In the genomic region with DNA sequence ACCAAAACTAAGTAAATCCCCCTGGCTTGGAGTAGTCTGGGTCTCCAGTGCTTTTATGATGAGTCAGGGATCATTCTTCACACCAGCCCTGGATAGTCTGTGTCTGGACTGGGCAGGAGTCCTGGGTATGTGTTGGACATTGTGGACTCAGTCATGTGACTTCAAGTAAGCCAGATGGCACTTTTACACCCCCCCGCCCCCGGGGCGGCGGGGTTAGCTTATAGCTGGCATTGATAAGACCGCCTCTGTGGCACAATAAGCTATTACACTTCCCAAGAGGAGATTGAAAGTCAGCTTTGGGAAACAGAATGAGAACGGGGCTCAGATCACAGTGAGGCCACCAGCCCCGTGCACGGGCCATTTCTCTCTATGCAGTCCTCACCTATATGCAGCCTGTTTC, we compare ENCODE assay signal across 24 mouse cellular contexts. TPM values are rescaled to one million over a fixed set of nuclear protein-coding genes. Genes with fewer than 3 reads are reported as not detected.
DNase-seq lines count a peak whose midpoint lies in the region; ATAC-seq and TF ChIP-seq lines count a peak whose summit lies in the region.
"Not testable (repeated sequence)": the region's sequence is repeated elsewhere in the genome, so short reads cannot be mapped to it uniquely, and the experiment has no call there.
"Had no signal": no experiment of that assay in that cellular context is flagged by ENCODE, and none has a peak within 500 bp of the region (broad histone marks: within the 10 kb centered on the region; RNA-seq: fewer than 3 reads in every experiment).

No protein-coding gene starts in this region.

- H3K9ac ChIP-seq in hindbrain, postnatal 0 days (replicated peaks; ENCODE audit: low read length); midbrain, embryonic 14.5 days (replicated peaks; ENCODE audit: low read length): not testable (repeated sequence)

- H3K9me3 ChIP-seq in hindbrain, postnatal 0 days (ENCODE audit: low read length); midbrain, embryonic 14.5 days (ENCODE audit: control insufficient read depth, low read length): not testable (repeated sequence)

- ATAC-seq in hindbrain, postnatal 0 days = 0 out of 2 replicates have a peak, but pooled peaks have one; percentile 22
- not testable (repeated sequence) for ATAC-seq in midbrain, embryonic 14.5 days (ENCODE audit: low FRiP score, low TSS enrichment)

- H3K4me3 ChIP-seq in hindbrain, postnatal 0 days (ENCODE audit: low read length); midbrain, embryonic 14.5 days (replicated peaks; ENCODE audit: low read depth, low read length): not testable (repeated sequence)

- H3K27ac ChIP-seq in hindbrain, postnatal 0 days; midbrain, embryonic 14.5 days (replicated peaks; ENCODE audit: low read depth, low read length): not testable (repeated sequence)

- DNase-seq in cerebellum, postnatal 10 days = peak; percentile 41 to 66
- DNase-seq in embryo, embryonic 11 days = peak; percentile 0
- peak; percentile 61 for DNase-seq in heart, adult 11 months
- peak; percentile 61 for DNase-seq in hindbrain, postnatal 0 days (ENCODE audit: low spot score)
- DNase-seq in midbrain, embryonic 14.5 days = peak; percentile 4
- DNase-seq in retina, embryonic 14.5 days (ENCODE audit: low spot score) = peak; percentile 3

- TF ChIP-seq CTCF in hindbrain, postnatal 0 days (IDR thresholded peaks at IDR 0.05; ENCODE audit: low read depth) = not testable (repeated sequence)

- H3K4me2 ChIP-seq in hindbrain, postnatal 0 days (ENCODE audit: low read depth, low read length); midbrain, embryonic 14.5 days (ENCODE audit: low read length): not testable (repeated sequence)

- not testable (repeated sequence) for H3K27me3 ChIP-seq in hindbrain, postnatal 0 days (ENCODE audit: insufficient read depth, low read length); midbrain, embryonic 14.5 days (ENCODE audit: control insufficient read depth, insufficient read depth, low read length)

- not testable (repeated sequence) for H3K4me1 ChIP-seq in hindbrain, postnatal 0 days (ENCODE audit: insufficient read depth, low read length); midbrain, embryonic 14.5 days (ENCODE audit: control insufficient read depth, insufficient read depth, low read length)

- H3K36me3 ChIP-seq in hindbrain, postnatal 0 days (ENCODE audit: insufficient read depth, low read length); midbrain, embryonic 14.5 days (ENCODE audit: control insufficient read depth, insufficient read depth, low read length): not testable (repeated sequence)

- WGBS in hindbrain, postnatal 0 days = 77% methylated on average over 8 of the region's 8 CpGs
- 75% methylated on average over 8 of the region's 8 CpGs for WGBS in midbrain, embryonic 14.5 days

RNA-seq across cellular contexts. Expression of a gene that starts 0.7 kb away (rescaled TPM):
- total RNA-seq in hindbrain, postnatal 0 days (2014; rRNA removed) = not detected in 2 replicates
- polyA plus RNA-seq in hindbrain, postnatal 0 days (2015; fragmentation: Nextera tagmentation; extraction: Ambion mirVana) = 0.08 TPM in 1 of 2 replicates, not detected in the other
- not detected in 2 replicates for polyA plus RNA-seq in midbrain, embryonic 14.5 days (2014; fragmentation: Nextera tagmentation; extraction: Ambion mirVana)
- total RNA-seq: gastrocnemius, adult 18-20 months; gastrocnemius, postnatal 36 days; granulocyte monocyte progenitor cell, adult 5-6 weeks; heart, adult 8-10 months; heart, postnatal 25 days; hematopoietic stem cell, adult 5-6 weeks; MEL had no signal
- polyA plus RNA-seq: activated CD4-positive, CD25-positive, alpha-beta regulatory T cell, adult 4 months; C2C12; CD4-positive, CD25-positive, alpha-beta regulatory T cell, adult 4 months; embryonic facial prominence, embryonic 13.5 days; erythroblast, embryonic 14.5 days; forebrain, embryonic 13.5 days; heart, embryonic 11.5 days; heart, embryonic 14.5 days; heart, postnatal 0 days; hindbrain, embryonic 14.5 days; intestine, embryonic 14.5 days had no signal

Comparison
In these comparisons a context has a peak if more than half of its experiments do, and no peak if none do; other contexts are left out.
1. DNase-seq: peak in every context shown above with its lines; median percentile 61 in heart, adult 11 months; 61 in hindbrain, postnatal 0 days; 54 in cerebellum, postnatal 10 days; 4 in midbrain, embryonic 14.5 days; 3 in retina, embryonic 14.5 days; 0 in embryo, embryonic 11 days.